14 mouse cellular contexts compared by ENCODE assay signal in the genomic region with DNA sequence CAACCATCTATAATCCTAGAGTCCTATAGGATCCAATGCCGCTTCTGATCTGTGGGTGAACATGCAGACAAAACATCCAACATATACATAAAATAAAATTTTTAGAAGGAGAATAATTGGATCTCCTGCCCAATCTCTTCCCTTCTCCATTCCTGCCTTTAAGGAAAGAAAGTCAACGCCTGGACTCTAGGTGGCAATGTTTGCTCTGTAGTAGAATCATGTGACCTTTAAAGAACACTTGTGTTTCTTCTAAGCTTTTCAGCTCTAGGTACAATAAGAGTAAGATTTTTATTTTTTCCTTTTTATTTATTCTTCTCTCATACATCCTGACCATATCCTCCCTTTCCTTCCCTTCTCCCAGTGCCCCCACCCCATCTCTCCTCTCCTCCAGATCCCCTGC. TPM values are rescaled to one million over a fixed set of nuclear protein-coding genes. Genes with fewer than 3 reads are reported as not detected.
DNase-seq lines count a peak whose midpoint lies in the region; ATAC-seq and TF ChIP-seq lines count a peak whose summit lies in the region.
"Had no signal": no experiment of that assay in that cellular context is flagged by ENCODE, and none has a peak within 500 bp of the region (broad histone marks: within the 10 kb centered on the region; RNA-seq: fewer than 3 reads in every experiment).

No protein-coding gene starts in this region.

- no peak overlapping the region for H3K4me3 ChIP-seq in hindbrain, postnatal 0 days (ENCODE audit: low read length)
- no peak overlapping the region for H3K4me3 ChIP-seq in hindbrain, embryonic 10.5 days
- H3K4me3 ChIP-seq in lung, postnatal 0 days (ENCODE audit: low read depth, low read length): no peak overlapping the region
- no peak overlapping the region for H3K4me3 ChIP-seq in lung, adult 2 months (replicated peaks; ENCODE audit: extremely low read depth, low read depth, low read length)
- no peak overlapping the region for H3K4me3 ChIP-seq in MEL (ENCODE audit: control insufficient read depth in 1 of 2, insufficient read depth in 1 of 2, low read depth in 2 of 2, low read length in 2 of 2)
- H3K4me3 ChIP-seq: embryonic facial prominence, embryonic 12.5 days; forebrain, embryonic 12.5 days had no signal

- no peaks in the 10 kb centered on the region; the same call in 1 of the 2 replicates for H3K79me2 ChIP-seq in MEL (ENCODE audit: control insufficient read depth, insufficient read depth, low read length, poor library complexity)

- no peak overlapping the region for H3K9ac ChIP-seq in hindbrain, postnatal 0 days (replicated peaks; ENCODE audit: low read length)
- no peak overlapping the region for H3K9ac ChIP-seq in lung, postnatal 0 days (replicated peaks; ENCODE audit: low read depth)
- H3K9ac ChIP-seq in MEL (ENCODE audit: control insufficient read depth, low read depth, low read length, poor library complexity, severe bottlenecking): no peak overlapping the region
- H3K9ac ChIP-seq: embryonic facial prominence, embryonic 12.5 days; forebrain, embryonic 12.5 days had no signal

- TF ChIP-seq POLR2A in lung, adult 2 months (IDR thresholded peaks at IDR 0.05; ENCODE audit: borderline replicate concordance, extremely low read depth, low read depth, low read length): no peak
- no peak for TF ChIP-seq POLR2A in MEL (IDR thresholded peaks at IDR 0.05; ENCODE audit: control insufficient read depth in 1 of 2, insufficient read depth in 1 of 2, low read depth in 1 of 2, low read length in 2 of 2, poor library complexity in 1 of 2)

- DNase-seq in hindbrain, postnatal 0 days (ENCODE audit: low spot score): no peak
- no peak for DNase-seq in hindbrain, embryonic 10.5 days (ENCODE audit: low spot score)
- peak; percentile 72 for DNase-seq in lung, postnatal 0 days (ENCODE audit: low spot score)
- DNase-seq in lung, adult 2 months: no peak
- peak; percentile 45 for DNase-seq in MEL (ENCODE audit: low read depth, low spot score)
- DNase-seq in lung, postnatal 36 days: peak; percentile 62
- no peak for DNase-seq in thymus, postnatal 10 days (ENCODE audit: low spot score in 2 of 2)
- DNase-seq: adrenal gland, adult 8-10 months; cerebellum, adult 11 months; heart, adult 18-20 months had no signal

- peak; percentile 41 for TF ChIP-seq CTCF in hindbrain, postnatal 0 days (IDR thresholded peaks at IDR 0.05; ENCODE audit: low read depth)
- TF ChIP-seq CTCF in lung, postnatal 0 days (IDR thresholded peaks at IDR 0.05): peak; percentile 64
- TF ChIP-seq CTCF in lung, adult 2 months (IDR thresholded peaks at IDR 0.05; ENCODE audit: insufficient read depth, low read length): no peak
- peak in 1 of 3 experiments; percentile 58; a peak in 2 of 6 replicates for TF ChIP-seq CTCF in MEL (IDR thresholded peaks at IDR 0.05 in 2 of 3, conservative IDR thresholded peaks at IDR 0.05 in 1 of 3; ENCODE audit: control insufficient read depth in 1 of 3, insufficient read depth in 1 of 3, low read depth in 2 of 3, low read length in 3 of 3, poor library complexity in 1 of 3, severe bottlenecking in 1 of 3)

- no peak for TF ChIP-seq EP300 in lung, postnatal 0 days (IDR thresholded peaks at IDR 0.05)
- TF ChIP-seq EP300 in MEL (IDR thresholded peaks at IDR 0.05; ENCODE audit: low read depth in 1 of 2, low read length in 2 of 2): no peak

- TF ChIP-seq RAD21 in MEL (IDR thresholded peaks at IDR 0.05; ENCODE audit: low read depth, low read length): peak; percentile 40

- ATAC-seq in hindbrain, postnatal 0 days: no peak
- ATAC-seq in lung, postnatal 0 days: no peak

- H3K36me3 ChIP-seq in hindbrain, postnatal 0 days (ENCODE audit: insufficient read depth, low read length): no peaks in the 10 kb centered on the region
- peaks cover 11% of the 10 kb centered on the region for H3K36me3 ChIP-seq in hindbrain, embryonic 10.5 days
- H3K36me3 ChIP-seq in lung, postnatal 0 days (ENCODE audit: insufficient read depth, low read length): peaks cover 5% of the 10 kb centered on the region; the same call in 1 of the 2 replicates
- H3K36me3 ChIP-seq in MEL (ENCODE audit: control insufficient read depth in 1 of 2, insufficient read depth in 2 of 2, low read length in 2 of 2): no peaks in the 10 kb centered on the region; a peak in 2 of 4 replicates
- H3K36me3 ChIP-seq: embryonic facial prominence, embryonic 12.5 days; forebrain, embryonic 12.5 days had no signal

- no peak overlapping the region for H3K4me2 ChIP-seq in hindbrain, postnatal 0 days (ENCODE audit: low read depth, low read length)
- peak overlapping the region; percentile 58 for H3K4me2 ChIP-seq in lung, postnatal 0 days (replicated peaks; ENCODE audit: low read depth, low read length)
- H3K4me2 ChIP-seq: embryonic facial prominence, embryonic 12.5 days; forebrain, embryonic 12.5 days had no signal

- WGBS in hindbrain, postnatal 0 days: 71% methylated on average over 2 of the region's 2 CpGs
- WGBS in hindbrain, embryonic 10.5 days: 68% methylated on average over 2 of the region's 2 CpGs
- 58% methylated on average over 2 of the region's 2 CpGs for WGBS in lung, postnatal 0 days
- 52% methylated on average over 2 of the region's 2 CpGs for WGBS in lung, adult 2 months

- no peaks in the 10 kb centered on the region for H3K4me1 ChIP-seq in hindbrain, postnatal 0 days (ENCODE audit: insufficient read depth, low read length)
- H3K4me1 ChIP-seq in hindbrain, embryonic 10.5 days (replicated peaks): 0 out of 2 replicates have a peak, but pooled peaks cover 14% of the 10 kb centered on the region
- H3K4me1 ChIP-seq in lung, postnatal 0 days (ENCODE audit: insufficient read depth, low read depth, low read length): no peaks in the 10 kb centered on the region; the same call in 1 of the 2 replicates
- no peaks in the 10 kb centered on the region; the same call in 1 of the 2 replicates for H3K4me1 ChIP-seq in lung, adult 2 months (ENCODE audit: control insufficient read depth, insufficient read depth, low read length)
- peaks cover 0 to 4% of the 10 kb centered on the region in 2 experiments; a peak in 2 of 4 replicates for H3K4me1 ChIP-seq in MEL (ENCODE audit: control insufficient read depth in 1 of 2, insufficient read depth in 2 of 2, low read length in 2 of 2)

- H3K9me3 ChIP-seq in hindbrain, postnatal 0 days (ENCODE audit: low read length): no peaks in the 10 kb centered on the region
- H3K9me3 ChIP-seq in hindbrain, embryonic 10.5 days: no peaks in the 10 kb centered on the region
- no peaks in the 10 kb centered on the region for H3K9me3 ChIP-seq in lung, postnatal 0 days (ENCODE audit: low read length)
- H3K9me3 ChIP-seq in MEL (replicated peaks; ENCODE audit: insufficient read depth, low read length): no peaks in the 10 kb centered on the region
- H3K9me3 ChIP-seq: embryonic facial prominence, embryonic 12.5 days; forebrain, embryonic 12.5 days had no signal

- H3K27me3 ChIP-seq in hindbrain, postnatal 0 days (ENCODE audit: insufficient read depth, low read length): no peaks in the 10 kb centered on the region
- H3K27me3 ChIP-seq in hindbrain, embryonic 10.5 days (ENCODE audit: insufficient read depth, poor library complexity, severe bottlenecking): no peaks in the 10 kb centered on the region
- no peaks in the 10 kb centered on the region for H3K27me3 ChIP-seq in lung, postnatal 0 days (replicated peaks; ENCODE audit: insufficient read depth, low read length)
- no peaks in the 10 kb centered on the region for H3K27me3 ChIP-seq in MEL (ENCODE audit: control insufficient read depth in 1 of 2, insufficient read depth in 2 of 2, low read length in 2 of 2)
- H3K27me3 ChIP-seq: embryonic facial prominence, embryonic 12.5 days had no signal

- H3K27ac ChIP-seq in hindbrain, postnatal 0 days: no peak overlapping the region
- no peak overlapping the region for H3K27ac ChIP-seq in hindbrain, embryonic 10.5 days
- 0 out of 2 replicates have a peak overlapping the region, but pooled peaks have one; percentile 10 for H3K27ac ChIP-seq in lung, postnatal 0 days (ENCODE audit: low read length)
- H3K27ac ChIP-seq in MEL (ENCODE audit: control insufficient read depth, low read depth, low read length): no peak overlapping the region
- H3K27ac ChIP-seq: embryonic facial prominence, embryonic 12.5 days; forebrain, embryonic 12.5 days had no signal

RNA-seq across cellular contexts. Expression of gene Stat2, which starts 1.5 kb away (rescaled TPM):
- 7.5 and 8.5 TPM in 2 replicates for total RNA-seq in hindbrain, postnatal 0 days (2014; rRNA removed)
- polyA plus RNA-seq in hindbrain, postnatal 0 days (2015; fragmentation: Nextera tagmentation; extraction: Ambion mirVana): 9.7 and 12.8 TPM in 2 replicates
- polyA plus RNA-seq in hindbrain, embryonic 10.5 days (2016; fragmentation: Nextera tagmentation; extraction: Ambion mirVana): 14.6 and 19.3 TPM in 2 replicates
- 11.8 and 13.4 TPM in 2 replicates for polyA plus RNA-seq in lung, postnatal 0 days (2015; fragmentation: Nextera tagmentation; extraction: Ambion mirVana)
- polyA plus RNA-seq in lung, adult 2 months (2012; rRNA removed): 30.8 and 34.4 TPM in 2 replicates
- total RNA-seq in MEL (2012; rRNA removed): 3.4 and 3.6 TPM in 2 replicates
- polyA plus RNA-seq in MEL (2012; ENCODE audit: insufficient read depth in 1 of 2, insufficient read length in 2 of 2, low read depth in 1 of 2, low replicate concordance in 2 of 2, missing spikeins in 1 of 2): 1 to 10 TPM in 1 of 2 experiments, not detected in 1; 6.6 TPM

RNA-seq across cellular contexts. Expression of gene Apof, which starts 3.4 kb away (rescaled TPM):
- 0.50 TPM in 1 of 2 replicates, not detected in the other for total RNA-seq in hindbrain, postnatal 0 days (2014; rRNA removed)
- polyA plus RNA-seq in hindbrain, postnatal 0 days (2015; fragmentation: Nextera tagmentation; extraction: Ambion mirVana): 0.23 and 0.41 TPM in 2 replicates
- polyA plus RNA-seq in hindbrain, embryonic 10.5 days (2016; fragmentation: Nextera tagmentation; extraction: Ambion mirVana): not detected in 2 replicates
- not detected in 2 replicates for polyA plus RNA-seq in lung, postnatal 0 days (2015; fragmentation: Nextera tagmentation; extraction: Ambion mirVana)
- polyA plus RNA-seq in lung, adult 2 months (2012; rRNA removed): 0.32 and 0.75 TPM in 2 replicates
- not detected in 2 replicates for total RNA-seq in MEL (2012; rRNA removed)
- not detected for polyA plus RNA-seq in MEL (2012; ENCODE audit: insufficient read depth in 1 of 2, insufficient read length in 2 of 2, low read depth in 1 of 2, low replicate concordance in 2 of 2, missing spikeins in 1 of 2)
- total RNA-seq: heart, adult 18-20 months; left cerebral cortex, postnatal 10 days had no signal
- polyA plus RNA-seq: embryonic facial prominence, embryonic 12.5 days; forebrain, embryonic 12.5 days; hindbrain, embryonic 11.5 days had no signal

RNA-seq across cellular contexts. Expression of gene Apon, which starts 18.0 kb away (rescaled TPM):
- not detected in 2 replicates for total RNA-seq in hindbrain, postnatal 0 days (2014; rRNA removed)
- not detected in 2 replicates for polyA plus RNA-seq in hindbrain, postnatal 0 days (2015; fragmentation: Nextera tagmentation; extraction: Ambion mirVana)
- polyA plus RNA-seq in hindbrain, embryonic 10.5 days (2016; fragmentation: Nextera tagmentation; extraction: Ambion mirVana): 0.54 and 0.56 TPM in 2 replicates
- polyA plus RNA-seq in lung, postnatal 0 days (2015; fragmentation: Nextera tagmentation; extraction: Ambion mirVana): not detected in 2 replicates
- 0.08 and 0.27 TPM in 2 replicates for polyA plus RNA-seq in lung, adult 2 months (2012; rRNA removed)
- total RNA-seq in MEL (2012; rRNA removed): 0.27 and 0.46 TPM in 2 replicates
- under 1 TPM in 1 of 2 experiments, not detected in 1; 0.46 TPM for polyA plus RNA-seq in MEL (2012; ENCODE audit: insufficient read depth in 1 of 2, insufficient read length in 2 of 2, low read depth in 1 of 2, low replicate concordance in 2 of 2, missing spikeins in 1 of 2)
- total RNA-seq: heart, adult 18-20 months; left cerebral cortex, postnatal 10 days had no signal

RNA-seq across cellular contexts. Expression of gene Il23a, which starts 26.7 kb away (rescaled TPM):
- total RNA-seq in hindbrain, postnatal 0 days (2014; rRNA removed): 0.50 TPM in 1 of 2 replicates, not detected in the other
- polyA plus RNA-seq in hindbrain, postnatal 0 days (2015; fragmentation: Nextera tagmentation; extraction: Ambion mirVana): 0.35 and 0.73 TPM in 2 replicates
- polyA plus RNA-seq in hindbrain, embryonic 10.5 days (2016; fragmentation: Nextera tagmentation; extraction: Ambion mirVana): not detected in 2 replicates
- 0.30 and 0.32 TPM in 2 replicates for polyA plus RNA-seq in lung, postnatal 0 days (2015; fragmentation: Nextera tagmentation; extraction: Ambion mirVana)
- polyA plus RNA-seq in lung, adult 2 months (2012; rRNA removed): 0.08 TPM in 1 of 2 replicates, not detected in the other
- total RNA-seq in MEL (2012; rRNA removed): 0.12 and 0.20 TPM in 2 replicates
- under 1 TPM in 1 of 2 experiments, not detected in 1; 0.29 TPM for polyA plus RNA-seq in MEL (2012; ENCODE audit: insufficient read depth in 1 of 2, insufficient read length in 2 of 2, low read depth in 1 of 2, low replicate concordance in 2 of 2, missing spikeins in 1 of 2)
- total RNA-seq: heart, adult 18-20 months had no signal
- polyA plus RNA-seq: embryonic facial prominence, embryonic 12.5 days; forebrain, embryonic 12.5 days had no signal

RNA-seq across cellular contexts. Expression of gene Pan2, which starts 31.3 kb away (rescaled TPM):
- total RNA-seq in hindbrain, postnatal 0 days (2014; rRNA removed): 21.2 and 25.2 TPM in 2 replicates
- polyA plus RNA-seq in hindbrain, postnatal 0 days (2015; fragmentation: Nextera tagmentation; extraction: Ambion mirVana): 14.3 and 16.4 TPM in 2 replicates
- polyA plus RNA-seq in hindbrain, embryonic 10.5 days (2016; fragmentation: Nextera tagmentation; extraction: Ambion mirVana): 42.5 and 43.7 TPM in 2 replicates
- 19.0 and 20.2 TPM in 2 replicates for polyA plus RNA-seq in lung, postnatal 0 days (2015; fragmentation: Nextera tagmentation; extraction: Ambion mirVana)
- 22.8 and 30.7 TPM in 2 replicates for polyA plus RNA-seq in lung, adult 2 months (2012; rRNA removed)
- 6.8 and 7.9 TPM in 2 replicates for total RNA-seq in MEL (2012; rRNA removed)
- 10 to 100 TPM in 1 of 2 experiments, not detected in 1; 28.6 TPM for polyA plus RNA-seq in MEL (2012; ENCODE audit: insufficient read depth in 1 of 2, insufficient read length in 2 of 2, low read depth in 1 of 2, low replicate concordance in 2 of 2, missing spikeins in 1 of 2)

Comparison
In these comparisons a context has a peak if more than half of its experiments do, and no peak if none do; other contexts are left out.
1. DNase-seq: peak in lung, postnatal 0 days (single experiment), MEL (single experiment) and lung, postnatal 36 days (single experiment); none in hindbrain, postnatal 0 days (single experiment), hindbrain, embryonic 10.5 days (single experiment), lung, adult 2 months (single experiment) and thymus, postnatal 10 days (0 of 2).